Mouse (Mus musculus) testis, postnatal 10 days (tissue): ENCODE results near the gene Sh2d3c.

Experiments used
- DNase-seq: peaks from one replicate; pipeline ENCODE4 v3.0.0; 2021; ENCODE audit warnings: low spot score

The Sh2d3c gene

DNA sequence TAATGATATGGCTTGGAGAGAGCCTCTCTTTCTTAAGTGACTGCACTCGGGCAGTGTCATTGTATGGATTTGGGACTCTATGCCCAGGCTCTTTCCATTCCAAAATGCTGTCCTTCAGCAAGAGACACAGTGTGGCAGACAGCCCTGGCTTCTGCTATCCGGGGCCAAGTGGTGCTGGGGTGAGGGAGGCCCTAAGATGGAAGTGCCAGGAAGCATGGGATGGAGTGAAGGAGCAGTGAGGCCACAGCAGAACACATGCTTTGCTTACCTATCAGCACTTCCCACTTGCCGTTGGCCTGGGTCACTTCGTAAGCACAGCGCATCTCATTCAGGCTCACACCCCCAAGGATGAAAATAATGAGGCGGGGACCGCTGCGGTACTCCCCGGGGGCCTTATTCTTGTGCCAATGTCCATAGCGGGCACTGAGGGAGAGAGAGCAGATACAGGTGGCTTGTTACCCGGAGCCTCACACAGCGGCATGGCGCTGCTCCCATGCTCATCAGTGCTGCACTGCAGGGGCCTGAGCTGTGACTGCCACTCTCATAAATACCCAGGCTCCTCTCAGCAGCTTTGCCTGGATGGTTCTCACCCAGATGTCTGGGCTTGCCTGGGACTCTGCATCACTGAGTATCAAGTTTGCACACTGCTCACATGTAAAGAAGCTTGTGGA is 75.0 kb downstream of the Sh2d3c start:
- DNase-seq: no peak

DNA sequence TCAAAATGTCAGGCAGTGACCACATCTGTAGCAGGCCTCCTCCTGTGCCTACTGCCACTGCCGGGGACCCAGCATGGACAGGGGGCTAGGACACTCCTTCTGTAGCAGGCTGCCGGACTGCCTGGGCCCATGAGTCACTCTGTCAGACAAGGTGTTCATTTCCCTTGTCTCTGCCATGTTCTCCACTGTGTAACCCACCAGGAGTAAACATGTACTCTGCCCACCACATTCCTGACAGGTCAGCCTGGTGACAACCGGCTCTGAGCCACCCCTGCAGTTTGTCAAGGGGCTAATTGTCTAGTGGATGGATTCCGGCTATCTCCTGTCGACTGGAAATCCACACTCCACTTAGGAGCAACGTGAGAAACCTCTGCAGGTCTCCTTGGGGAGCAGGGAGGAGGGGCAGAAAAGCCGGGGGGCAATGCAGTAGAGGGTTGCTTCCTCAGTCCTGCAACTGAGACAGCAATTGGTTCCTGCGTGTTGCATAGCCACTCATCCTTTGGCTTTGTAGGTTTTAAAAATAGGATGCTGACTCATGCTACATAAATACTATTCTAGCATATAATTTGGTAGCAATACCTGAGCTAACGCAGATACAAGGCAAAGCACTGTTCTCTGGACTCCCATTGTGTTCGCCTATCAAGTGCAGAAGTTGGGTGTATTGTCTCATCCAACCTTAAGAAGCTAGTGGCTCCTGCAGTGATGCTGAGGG is 77.6 kb downstream of the Sh2d3c start:
- no peak for DNase-seq
